Mouse (Mus musculus) G1E (cell line): Measurements from ENCODE around the gene Olfr119.

Experiments
- CTCF ChIP-seq: IDR thresholded peaks from 2 replicates; pipeline ENCODE4 v1.5.1; 2012; ENCODE audit warnings: low read depth, low read length, inconsistent platforms, mixed read lengths
- GATA1 ChIP-seq: IDR thresholded peaks from 2 replicates; pipeline ENCODE4 v1.6.1; 2012; ENCODE audit warnings: borderline replicate concordance, low read length, inconsistent platforms, mixed read lengths
- GATA2 ChIP-seq: IDR thresholded peaks from 2 replicates; pipeline ENCODE4 v1.6.1; 2012; ENCODE audit warnings: low read depth, low read length, inconsistent platforms, borderline replicate concordance
- TAL1 ChIP-seq: conservative IDR thresholded peaks from 2 replicates; pipeline ENCODE4 v1.6.1; 2012; ENCODE audit warnings: low read depth, low read length, inconsistent platforms, mixed read lengths

- TF ChIP-seq CTCF: no peak
- TF ChIP-seq GATA2: no peak
- TF ChIP-seq TAL1: no peak
- no peak for TF ChIP-seq GATA1
Observed at GRCm38 (mm10) chr17:37721508-37721907, 25.1 kb downstream of the Olfr119 start, which contains the start of gene Olfr120.
